Mouse (Mus musculus): Measurements from ENCODE around the gene Pmf1.

The Pmf1 gene

DNA sequence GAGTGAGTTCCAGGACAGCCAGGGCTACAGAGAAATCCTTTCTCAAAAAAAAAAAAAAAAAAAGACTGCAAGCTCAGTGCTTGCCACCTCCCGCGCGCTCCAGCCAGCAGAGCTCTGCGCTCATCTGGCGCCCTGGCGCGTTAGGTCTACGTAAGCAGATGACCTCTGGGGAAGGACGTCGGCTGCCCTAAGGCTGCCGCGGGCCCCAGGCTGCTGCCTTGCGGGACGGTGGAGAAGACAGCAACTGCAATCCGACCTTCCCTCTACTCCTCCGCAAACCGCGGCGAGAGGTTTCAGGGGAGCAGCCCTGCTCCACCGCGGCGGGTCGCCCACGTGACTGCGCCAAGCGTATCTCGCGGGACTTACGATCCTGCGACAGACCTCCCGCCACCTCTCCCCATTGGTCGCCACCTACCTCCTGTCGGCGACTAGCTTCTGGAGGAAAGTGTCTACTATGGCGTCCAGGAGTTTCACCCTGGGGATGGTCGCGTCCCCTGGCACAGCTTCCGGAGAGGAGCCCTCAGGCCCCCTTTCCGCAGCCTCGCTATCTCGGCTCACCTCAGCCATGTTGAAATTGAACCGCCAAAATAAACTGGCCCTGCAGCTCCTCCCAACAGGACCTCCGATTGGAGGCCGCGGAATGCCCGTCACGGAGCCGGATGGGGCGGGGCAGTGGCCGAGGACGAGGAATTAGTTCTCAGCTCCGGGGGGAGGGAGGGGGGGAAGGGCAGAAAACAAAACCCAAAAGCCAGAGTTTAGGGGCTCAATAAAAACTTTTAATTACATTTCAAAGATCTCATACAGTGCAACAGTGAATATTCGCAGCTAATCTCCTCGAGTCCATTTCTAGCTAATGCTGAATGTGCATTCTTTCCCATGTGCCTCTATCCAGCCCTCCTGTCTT lies at the start of gene Pmf1:
Gene Pmf1, minus strand, starts transcription at position 591 of the 904 bp plus-strand sequence.
- in situ Hi-C loops (cut with MboI), result loop anchor here (5.0 kb wide), 2 partner anchors 52 to 122 kb away; partner anchors contain the start of genes Mex3a and Sema4a

GRCm38 (mm10) chr3:88458778-88459219 lies 48.7 kb upstream of the Pmf1 start:
- in situ Hi-C loops (cut with MboI), result no loop called here

GRCm38 (mm10) chr3:88456746-88457532 lies 46.8 kb upstream of the Pmf1 start:
- in situ Hi-C loops (cut with MboI), result no loop called here

- in situ Hi-C loops (cut with MboI), result no loop called here
These were observed 46.2 kb upstream of the Pmf1 start for GRCm38 (mm10) chr3:88456313-88456712.

DNA sequence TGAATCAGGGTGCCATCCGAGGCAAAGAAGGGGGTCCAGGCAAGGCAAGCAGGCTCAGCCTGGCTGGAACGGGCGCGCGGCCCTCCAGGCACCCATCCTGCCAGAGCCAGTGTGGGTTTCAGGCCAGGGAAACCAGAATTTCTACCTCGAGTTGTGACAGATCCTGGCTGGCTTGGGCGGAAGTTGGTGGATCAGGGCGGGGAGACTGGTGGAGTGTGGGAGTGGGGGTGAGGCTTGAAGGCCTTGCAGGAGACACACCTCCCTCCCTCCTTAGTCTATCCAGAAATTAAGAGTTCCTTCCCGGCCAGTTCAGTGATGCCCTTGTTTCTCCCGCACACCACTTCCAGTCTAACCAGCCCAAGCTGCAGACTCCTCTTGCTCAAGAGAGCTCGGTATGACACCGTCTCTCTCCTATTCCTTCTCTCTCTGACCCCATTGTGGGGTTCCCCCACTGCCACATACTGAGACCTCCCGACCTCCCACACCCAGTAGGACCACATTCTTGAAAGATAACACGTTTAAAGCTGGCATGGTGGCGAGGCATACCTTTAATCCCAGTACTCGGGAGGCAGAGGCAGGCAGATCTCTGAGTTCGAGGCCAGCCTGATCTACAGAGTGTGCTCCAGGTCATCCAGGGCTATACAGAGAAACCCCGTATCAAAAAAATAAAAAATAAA lies 45.6 kb upstream of the Pmf1 start:
- in situ Hi-C loops (cut with MboI), result no loop called here

- in situ Hi-C loops (cut with MboI), result no loop called here
These were observed 44.8 kb upstream of the Pmf1 start for GRCm38 (mm10) chr3:88454762-88455587.

GRCm38 (mm10) chr3:88453986-88454385 lies 43.9 kb upstream of the Pmf1 start:
- in situ Hi-C loops (cut with MboI), result no loop called here

GRCm38 (mm10) chr3:88453369-88453768 lies 43.2 kb upstream of the Pmf1 start:
- in situ Hi-C loops (cut with MboI), result no loop called here

- in situ Hi-C loops (cut with MboI), result no loop called here
These were observed 42.6 kb upstream of the Pmf1 start for GRCm38 (mm10) chr3:88452716-88453115.

GRCm38 (mm10) chr3:88452246-88452645 lies 42.1 kb upstream of the Pmf1 start:
- in situ Hi-C loops (cut with MboI), result no loop called here

GRCm38 (mm10) chr3:88450379-88451131 lies 40.4 kb upstream of the Pmf1 start:
- in situ Hi-C loops (cut with MboI), result no loop called here

- in situ Hi-C loops (cut with MboI), result no loop called here
These were observed 39.4 kb upstream of the Pmf1 start for GRCm38 (mm10) chr3:88449395-88450023.

DNA sequence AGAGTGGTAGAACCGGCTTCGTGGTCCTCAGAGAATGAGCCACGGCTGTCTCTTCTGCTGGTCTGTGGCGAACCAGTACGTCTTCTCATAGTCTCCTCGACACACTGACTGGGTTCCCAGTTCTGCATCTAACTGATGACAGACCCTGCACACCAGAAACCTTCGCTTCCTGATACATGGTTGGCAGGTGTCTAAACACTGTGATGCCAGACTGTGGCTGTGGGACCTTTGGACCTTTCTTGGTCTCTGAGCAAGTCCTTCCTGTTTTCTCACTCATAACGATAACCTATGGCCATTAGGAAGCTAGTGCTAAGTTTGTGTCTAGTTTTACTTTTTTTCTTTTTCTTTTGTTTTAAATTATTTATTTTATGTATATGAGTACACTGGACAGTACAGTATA lies 38.3 kb upstream of the Pmf1 start:
- in situ Hi-C loops (cut with MboI), result no loop called here

GRCm38 (mm10) chr3:88447676-88448183 lies 37.6 kb upstream of the Pmf1 start:
- in situ Hi-C loops (cut with MboI), result no loop called here

- in situ Hi-C loops (cut with MboI), result no loop called here
These were observed 36.5 kb upstream of the Pmf1 start for GRCm38 (mm10) chr3:88446471-88447123.

GRCm38 (mm10) chr3:88442888-88443287 lies 32.8 kb upstream of the Pmf1 start:
- in situ Hi-C loops (cut with MboI), result no loop called here

DNA sequence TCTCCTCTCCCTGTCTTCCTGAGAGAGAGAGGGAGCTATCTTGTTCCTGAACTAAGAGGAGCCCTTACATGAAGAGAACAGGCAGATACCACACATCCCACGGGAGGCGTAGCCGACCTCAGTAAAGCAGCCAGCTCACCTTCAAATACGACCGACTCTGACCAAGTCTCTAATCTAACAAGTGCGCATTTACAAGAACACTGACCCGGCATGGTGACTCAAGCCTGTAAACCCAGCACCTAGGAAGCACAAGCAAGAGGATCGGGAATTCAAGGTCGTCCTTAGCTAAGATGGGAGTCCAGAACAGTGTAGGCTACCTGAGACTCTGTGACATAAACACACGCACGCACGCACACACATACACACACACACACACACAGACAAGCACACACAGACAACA lies 32.4 kb upstream of the Pmf1 start:
- in situ Hi-C loops (cut with MboI), result no loop called here

GRCm38 (mm10) chr3:88440500-88441381 lies 30.6 kb upstream of the Pmf1 start:
- in situ Hi-C loops (cut with MboI), result no loop called here
